ENCODE assay signal across 20 mouse cellular contexts in the genomic region with DNA sequence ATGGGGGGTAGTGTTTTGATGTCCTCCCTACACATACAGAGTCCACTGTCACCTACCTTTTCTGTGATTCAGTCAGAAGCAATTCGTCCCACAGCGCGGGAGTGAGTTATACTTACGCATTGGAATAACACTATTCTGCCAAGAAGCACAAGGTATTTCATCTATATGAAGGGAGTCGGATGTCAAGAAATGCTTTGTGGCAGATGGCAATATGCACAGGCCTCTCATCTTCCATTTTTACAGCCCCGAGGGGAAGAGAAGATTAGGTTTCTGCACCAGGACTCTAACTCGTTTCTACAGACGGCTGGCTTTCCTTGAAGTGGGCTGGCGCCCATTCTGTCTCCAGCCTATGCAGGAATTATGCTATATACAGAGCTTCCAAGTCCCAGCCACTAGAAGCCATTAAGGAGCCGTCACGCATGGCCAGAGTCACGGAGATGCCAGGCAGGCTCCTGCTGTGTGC. TPM values are rescaled to one million over a fixed set of nuclear protein-coding genes. Genes with fewer than 3 reads are reported as not detected.
DNase-seq lines count a peak whose midpoint lies in the region; ATAC-seq and TF ChIP-seq lines count a peak whose summit lies in the region.
"Had no signal": no experiment of that assay in that cellular context is flagged by ENCODE, and none has a peak within 500 bp of the region (broad histone marks: within the 10 kb centered on the region; RNA-seq: fewer than 3 reads in every experiment).

No protein-coding gene starts in this region.

- H3K4me2 ChIP-seq in kidney, embryonic 15.5 days: peak overlapping the region; percentile 10
- no peak overlapping the region for H3K4me2 ChIP-seq in neural tube, embryonic 12.5 days (replicated peaks)
- H3K4me2 ChIP-seq in hindbrain, embryonic 16.5 days (ENCODE audit: low read length): no peak overlapping the region
- H3K4me2 ChIP-seq in neural tube, embryonic 14.5 days (ENCODE audit: low read depth, low read length): no peak overlapping the region
- H3K4me2 ChIP-seq in forebrain, embryonic 12.5 days: no peak overlapping the region
- H3K4me2 ChIP-seq: embryonic facial prominence, embryonic 15.5 days; heart, embryonic 13.5 days; intestine, embryonic 15.5 days; limb, embryonic 15.5 days; liver, embryonic 15.5 days; midbrain, embryonic 12.5 days had no signal

- WGBS in kidney, embryonic 15.5 days: 33% methylated on average over 12 of the region's 12 CpGs
- 50% methylated on average over 12 of the region's 12 CpGs for WGBS in kidney, adult 2 months
- WGBS in neural tube, embryonic 12.5 days: 63% methylated on average over 12 of the region's 12 CpGs
- WGBS in hindbrain, embryonic 16.5 days: 66% methylated on average over 12 of the region's 12 CpGs
- 56% methylated on average over 12 of the region's 12 CpGs for WGBS in neural tube, embryonic 14.5 days
- WGBS in forebrain, embryonic 12.5 days: 80% methylated on average over 12 of the region's 12 CpGs

- no peak overlapping the region for H3K9ac ChIP-seq in kidney, embryonic 15.5 days
- no peak overlapping the region for H3K9ac ChIP-seq in neural tube, embryonic 12.5 days
- H3K9ac ChIP-seq in hindbrain, embryonic 16.5 days (ENCODE audit: low read depth, low read length): no peak overlapping the region
- no peak overlapping the region for H3K9ac ChIP-seq in neural tube, embryonic 14.5 days (replicated peaks; ENCODE audit: low read depth, low read length)
- H3K9ac ChIP-seq in forebrain, embryonic 12.5 days: no peak overlapping the region
- H3K9ac ChIP-seq: embryonic facial prominence, embryonic 15.5 days; heart, embryonic 13.5 days; intestine, embryonic 15.5 days; limb, embryonic 15.5 days; liver, embryonic 15.5 days; midbrain, embryonic 12.5 days had no signal

- no peaks in the 10 kb centered on the region for H3K27me3 ChIP-seq in kidney, embryonic 15.5 days
- H3K27me3 ChIP-seq in kidney, adult 2 months (replicated peaks; ENCODE audit: control insufficient read depth, insufficient read depth, low read length): no peaks in the 10 kb centered on the region
- no peaks in the 10 kb centered on the region for H3K27me3 ChIP-seq in neural tube, embryonic 12.5 days (replicated peaks)
- no peaks in the 10 kb centered on the region for H3K27me3 ChIP-seq in hindbrain, embryonic 16.5 days (replicated peaks; ENCODE audit: control insufficient read depth, insufficient read depth, low read length)
- no peaks in the 10 kb centered on the region for H3K27me3 ChIP-seq in neural tube, embryonic 14.5 days (ENCODE audit: control insufficient read depth, insufficient read depth, low read length)
- no peaks in the 10 kb centered on the region for H3K27me3 ChIP-seq in forebrain, embryonic 12.5 days
- H3K27me3 ChIP-seq: embryonic facial prominence, embryonic 15.5 days; heart, embryonic 13.5 days; intestine, embryonic 15.5 days; limb, embryonic 15.5 days; liver, embryonic 15.5 days; midbrain, embryonic 12.5 days had no signal

- peaks cover 24% of the 10 kb centered on the region for H3K4me1 ChIP-seq in kidney, embryonic 15.5 days
- no peaks in the 10 kb centered on the region for H3K4me1 ChIP-seq in kidney, adult 2 months (ENCODE audit: control insufficient read depth, insufficient read depth, low read length)
- H3K4me1 ChIP-seq in neural tube, embryonic 12.5 days: no peaks in the 10 kb centered on the region
- peaks cover 6% of the 10 kb centered on the region for H3K4me1 ChIP-seq in hindbrain, embryonic 16.5 days (ENCODE audit: control insufficient read depth, insufficient read depth, low read depth, low read length)
- H3K4me1 ChIP-seq in neural tube, embryonic 14.5 days (ENCODE audit: control insufficient read depth, insufficient read depth, low read length): peaks cover 8% of the 10 kb centered on the region; the same call in 1 of the 2 replicates
- peaks cover 5% of the 10 kb centered on the region; the same call in 1 of the 2 replicates for H3K4me1 ChIP-seq in forebrain, embryonic 12.5 days
- H3K4me1 ChIP-seq: intestine, embryonic 15.5 days; liver, embryonic 15.5 days had no signal

- no peak for TF ChIP-seq POLR2A in kidney, adult 2 months (IDR thresholded peaks at IDR 0.05; ENCODE audit: low read depth, low read length)

- H3K36me3 ChIP-seq in kidney, embryonic 15.5 days: no peaks in the 10 kb centered on the region
- no peaks in the 10 kb centered on the region for H3K36me3 ChIP-seq in kidney, adult 2 months (ENCODE audit: control insufficient read depth, insufficient read depth, low read length)
- no peaks in the 10 kb centered on the region for H3K36me3 ChIP-seq in neural tube, embryonic 12.5 days
- H3K36me3 ChIP-seq in hindbrain, embryonic 16.5 days (ENCODE audit: control insufficient read depth, insufficient read depth, low read length): no peaks in the 10 kb centered on the region
- H3K36me3 ChIP-seq in neural tube, embryonic 14.5 days (ENCODE audit: control insufficient read depth, insufficient read depth, low read length): no peaks in the 10 kb centered on the region
- no peaks in the 10 kb centered on the region for H3K36me3 ChIP-seq in forebrain, embryonic 12.5 days (replicated peaks)
- H3K36me3 ChIP-seq: embryonic facial prominence, embryonic 15.5 days; heart, embryonic 13.5 days; intestine, embryonic 15.5 days; limb, embryonic 15.5 days; liver, embryonic 15.5 days; midbrain, embryonic 12.5 days had no signal

- H3K9me3 ChIP-seq in kidney, embryonic 15.5 days (replicated peaks): 0 out of 2 replicates have a peak, but pooled peaks cover 3% of the 10 kb centered on the region
- no peaks in the 10 kb centered on the region for H3K9me3 ChIP-seq in neural tube, embryonic 12.5 days
- H3K9me3 ChIP-seq in hindbrain, embryonic 16.5 days (ENCODE audit: control insufficient read depth, low read length): no peaks in the 10 kb centered on the region; the same call in 1 of the 2 replicates
- no peaks in the 10 kb centered on the region for H3K9me3 ChIP-seq in neural tube, embryonic 14.5 days (ENCODE audit: control insufficient read depth, low read length)
- no peaks in the 10 kb centered on the region for H3K9me3 ChIP-seq in forebrain, embryonic 12.5 days
- H3K9me3 ChIP-seq: embryonic facial prominence, embryonic 15.5 days; intestine, embryonic 15.5 days; limb, embryonic 15.5 days; liver, embryonic 15.5 days had no signal

- H3K4me3 ChIP-seq in kidney, embryonic 15.5 days (replicated peaks): no peak overlapping the region
- H3K4me3 ChIP-seq in kidney, adult 2 months (ENCODE audit: insufficient read depth, low read depth, low read length): no peak overlapping the region
- no peak overlapping the region for H3K4me3 ChIP-seq in neural tube, embryonic 12.5 days
- no peak overlapping the region for H3K4me3 ChIP-seq in hindbrain, embryonic 16.5 days (ENCODE audit: low read length)
- H3K4me3 ChIP-seq in neural tube, embryonic 14.5 days (ENCODE audit: low read depth, low read length): no peak overlapping the region
- H3K4me3 ChIP-seq in forebrain, embryonic 12.5 days (replicated peaks): no peak overlapping the region
- H3K4me3 ChIP-seq: embryonic facial prominence, embryonic 15.5 days; heart, embryonic 13.5 days; intestine, embryonic 15.5 days; limb, embryonic 15.5 days; liver, embryonic 15.5 days; midbrain, embryonic 12.5 days had no signal

- no peak overlapping the region for H3K27ac ChIP-seq in kidney, embryonic 15.5 days
- no peak overlapping the region for H3K27ac ChIP-seq in kidney, adult 2 months (ENCODE audit: insufficient read depth, low read depth, low read length)
- H3K27ac ChIP-seq in neural tube, embryonic 12.5 days: no peak overlapping the region
- H3K27ac ChIP-seq in hindbrain, embryonic 16.5 days (ENCODE audit: low read depth, low read length): no peak overlapping the region
- H3K27ac ChIP-seq in neural tube, embryonic 14.5 days (ENCODE audit: low read depth, low read length): peak overlapping the region; percentile 44; the same call in 1 of the 2 replicates
- no peak overlapping the region for H3K27ac ChIP-seq in forebrain, embryonic 12.5 days
- H3K27ac ChIP-seq: embryonic facial prominence, embryonic 15.5 days; heart, embryonic 13.5 days; intestine, embryonic 15.5 days; limb, embryonic 15.5 days; liver, embryonic 15.5 days; macrophage; midbrain, embryonic 12.5 days had no signal

- DNase-seq in kidney, adult 2 months: no peak
- DNase-seq in neural tube, embryonic 10.5 days (ENCODE audit: extremely low spot score, low spot score): no peak
- no peak for DNase-seq in urinary bladder, adult 2 months (ENCODE audit: low spot score)
- DNase-seq: cerebellum, adult 8-10 months; heart, adult 18-20 months; right cerebral cortex, postnatal 14 days; spleen, adult 18-20 months; thymus, postnatal 4 days had no signal

- TF ChIP-seq CTCF in kidney, adult 2 months (conservative IDR thresholded peaks at IDR 0.05; ENCODE audit: insufficient read depth, insufficient read length, low read depth, low read length): no peak

- ATAC-seq in kidney, embryonic 15.5 days (replicated peaks; ENCODE audit: low FRiP score): peak; percentile 90
- peak; percentile 51; the same call in 1 of the 2 replicates for ATAC-seq in neural tube, embryonic 12.5 days (ENCODE audit: low FRiP score, low read depth)
- 0 out of 2 replicates have a peak, but pooled peaks have one; percentile 58 for ATAC-seq in hindbrain, embryonic 16.5 days
- ATAC-seq in neural tube, embryonic 14.5 days (ENCODE audit: low read depth): peak; percentile 61
- ATAC-seq in forebrain, embryonic 12.5 days (ENCODE audit: low FRiP score): no peak
- ATAC-seq: intestine, embryonic 15.5 days had no signal

RNA-seq across cellular contexts. Expression of gene Fam173b, which starts 29.8 kb away (rescaled TPM):
- 13.4 and 13.9 TPM in 2 replicates for polyA plus RNA-seq in kidney, embryonic 15.5 days (2015; fragmentation: Nextera tagmentation; extraction: Ambion mirVana)
- polyA plus RNA-seq in kidney, adult 2 months (2012; rRNA removed): 10.8 and 13.6 TPM in 2 replicates
- 10.9 and 12.3 TPM in 2 replicates for polyA plus RNA-seq in neural tube, embryonic 12.5 days (2016; fragmentation: Nextera tagmentation; extraction: Ambion mirVana)
- polyA plus RNA-seq in hindbrain, embryonic 16.5 days (2015; fragmentation: Nextera tagmentation; extraction: Ambion mirVana): 11.0 TPM in 2 replicates
- 10.2 and 12.2 TPM in 2 replicates for polyA plus RNA-seq in neural tube, embryonic 14.5 days (2014; fragmentation: Nextera tagmentation; extraction: Ambion mirVana)
- polyA plus RNA-seq in forebrain, embryonic 12.5 days (2016; fragmentation: Nextera tagmentation; extraction: Ambion mirVana): 12.5 and 13.2 TPM in 2 replicates
- 17.9 and 20.8 TPM in 2 replicates for polyA plus RNA-seq in urinary bladder, adult 2 months (2012; rRNA removed)

RNA-seq across cellular contexts. Expression of gene Cct5, which starts 29.8 kb away (rescaled TPM):
- 560 and 580 TPM in 2 replicates for polyA plus RNA-seq in kidney, embryonic 15.5 days (2015; fragmentation: Nextera tagmentation; extraction: Ambion mirVana)
- 87.3 and 102 TPM in 2 replicates for polyA plus RNA-seq in kidney, adult 2 months (2012; rRNA removed)
- 578 and 583 TPM in 2 replicates for polyA plus RNA-seq in neural tube, embryonic 12.5 days (2016; fragmentation: Nextera tagmentation; extraction: Ambion mirVana)
- 484 and 486 TPM in 2 replicates for polyA plus RNA-seq in hindbrain, embryonic 16.5 days (2015; fragmentation: Nextera tagmentation; extraction: Ambion mirVana)
- 498 and 536 TPM in 2 replicates for polyA plus RNA-seq in neural tube, embryonic 14.5 days (2014; fragmentation: Nextera tagmentation; extraction: Ambion mirVana)
- polyA plus RNA-seq in forebrain, embryonic 12.5 days (2016; fragmentation: Nextera tagmentation; extraction: Ambion mirVana): 617 and 631 TPM in 2 replicates
- 207 and 215 TPM in 2 replicates for polyA plus RNA-seq in urinary bladder, adult 2 months (2012; rRNA removed)
